Mouse (Mus musculus) heart, adult 2 months (tissue): ENCODE measurements at regions not wholly inside any gene's neighbourhood (a gene's known extent, or its start where the extent isn't known, plus 50 kb on each side); places are given as distances from the start of the nearest gene placed in this dataset.
A peak's percentile ranks its signal among the peaks of the same experiment; 100 is the strongest.

Experiments
- DNase-seq, 2 experiments: peaks; one replicate each; pipeline ENCODE4 v3.0.0; 2021
- H3K27ac ChIP-seq: fragments of 200-600 bp; 2 replicates; pipeline ENCODE4 v1.8.1; 2022
- H3K27me3 ChIP-seq: fragments of 200-500 bp; 2 replicates; pipeline ENCODE4 v1.6.1; 2012; ENCODE audit warnings: mild to moderate bottlenecking, low read length, inconsistent platforms, mixed read lengths; ENCODE audit not compliant: control insufficient read depth, insufficient read depth
- H3K36me3 ChIP-seq: fragments of 200-500 bp; 2 replicates; pipeline ENCODE4 v1.6.1; 2012; ENCODE audit warnings: low read length, inconsistent platforms; ENCODE audit not compliant: control insufficient read depth, insufficient read depth
- H3K4me1 ChIP-seq: fragments of 200-500 bp; 2 replicates; pipeline ENCODE4 v1.6.1; 2011; ENCODE audit warnings: low read length; ENCODE audit not compliant: control insufficient read depth, insufficient read depth
- H3K4me3 ChIP-seq: fragments of 200-600 bp; 2 replicates; pipeline ENCODE4 v1.8.1; 2022
- H3K79me2 ChIP-seq: fragments of 200-500 bp; replicated peaks from 2 replicates; pipeline ENCODE4 v1.6.1; 2012; ENCODE audit warnings: mild to moderate bottlenecking, inconsistent platforms, low read length, moderate library complexity, mixed read lengths; ENCODE audit not compliant: control insufficient read depth, insufficient read depth
- H3K9ac ChIP-seq: fragments of 200-500 bp; 2 replicates; pipeline ENCODE4 v1.6.1; 2012; ENCODE audit warnings: low read depth, mild to moderate bottlenecking, control low read depth, inconsistent platforms, low read length, mixed read lengths
- CTCF ChIP-seq: fragments of 200-600 bp; IDR thresholded peaks from 2 replicates; pipeline ENCODE4 v1.8.1; 2022; ENCODE audit warnings: antibody characterized with exemption, mild to moderate bottlenecking, moderate library complexity
- EP300 ChIP-seq: fragments of 200-500 bp; IDR thresholded peaks from 2 replicates; pipeline ENCODE4 v1.6.1; 2011; ENCODE audit warnings: low read depth, low read length, control low read depth; ENCODE audit not compliant: insufficient read depth
- POLR2A ChIP-seq: fragments of 200-500 bp; IDR thresholded peaks from 2 replicates; pipeline ENCODE4 v1.6.1; 2011; ENCODE audit warnings: mild to moderate bottlenecking, low read depth, low read length, control low read depth; ENCODE audit not compliant: insufficient read depth
- WGBS: fragments of 180-500 bp; shearing (Covaris S2); methylation state at CpG from one replicate; pipeline ENCODE4 v1.1.7; 2018; 5-methylcytosine and 5-hydroxymethylcytosine counted together
- intact Hi-C: fragments of 180-260 bp; cut with DNase I; formaldehyde crosslinking; loops from one replicate; pipeline ENCODE4 v1.15.1; 2025

- peak; percentile 75 to 84 for DNase-seq
- TF ChIP-seq EP300 (peak; percentile 59; the same call in 1 of the 2 replicates), POLR2A (no peak), CTCF (peak; percentile 95)
- H3K4me1 ChIP-seq = peaks cover 3% of the 10 kb centered on the region
- no peaks in the 10 kb centered on the region for H3K27me3 ChIP-seq
- H3K36me3 ChIP-seq = no peaks in the 10 kb centered on the region
- peak overlapping the region; percentile 66 for H3K9ac ChIP-seq
- H3K27ac ChIP-seq = no peak overlapping the region
- 13% methylated on average over 25 of the region's 25 CpGs for WGBS
- H3K4me3 ChIP-seq = peak overlapping the region; percentile 37
- intact Hi-C loops = loop anchor here (2.0 to 5.0 kb wide), 2 partner anchors 203 to 381 kb away; partner anchors contain the start of gene 1700056E22Rik
- H3K79me2 ChIP-seq = no peaks in the 10 kb centered on the region
Observed at GRCm38 (mm10) chr1:184235131-184235983, 201.3 kb upstream of the 1700056E22Rik start.

- Histone ChIP-seq H3K79me2 (no peaks in the 10 kb centered on the region), H3K27me3 (no peaks in the 10 kb centered on the region), H3K9ac (no peak overlapping the region), H3K4me3 (no peak overlapping the region), H3K27ac (no peak overlapping the region), H3K36me3 (no peaks in the 10 kb centered on the region), H3K4me1 (peaks cover 3% of the 10 kb centered on the region)
- TF ChIP-seq EP300 (no peak), CTCF (no peak), POLR2A (no peak)
- 81% methylated on average over 8 of the region's 8 CpGs for WGBS
- no peak for DNase-seq
- intact Hi-C loops = loop anchor here (2.0 kb wide), 1 partner anchor 380 kb away; no protein-coding TSS in a partner anchor
Observed at GRCm38 (mm10) chr1:184234320-184234988, 200.4 kb upstream of the 1700056E22Rik start.

GRCm38 (mm10) chr1:184233741-184234255, 199.7 kb upstream of the 1700056E22Rik start:
- H3K4me3 ChIP-seq = no peak overlapping the region
- TF ChIP-seq CTCF (no peak), POLR2A (no peak), EP300 (no peak)
- H3K79me2 ChIP-seq = no peaks in the 10 kb centered on the region
- H3K27me3 ChIP-seq = no peaks in the 10 kb centered on the region
- no peak overlapping the region for H3K9ac ChIP-seq
- H3K36me3 ChIP-seq = no peaks in the 10 kb centered on the region
- 76% methylated on average over 5 of the region's 5 CpGs for WGBS
- no peak for DNase-seq
- H3K27ac ChIP-seq = no peak overlapping the region
- H3K4me1 ChIP-seq = peaks cover 3% of the 10 kb centered on the region
- intact Hi-C loops = loop anchor here (2.0 kb wide), 1 partner anchor 379 kb away; no protein-coding TSS in a partner anchor

GRCm38 (mm10) chr1:184222326-184222725, 188.2 kb upstream of the 1700056E22Rik start:
- Histone ChIP-seq H3K36me3 (no peaks in the 10 kb centered on the region; the same call in 1 of the 2 replicates), H3K27ac (no peak overlapping the region), H3K4me3 (no peak overlapping the region), H3K79me2 (no peaks in the 10 kb centered on the region), H3K9ac (no peak overlapping the region), H3K27me3 (no peaks in the 10 kb centered on the region), H3K4me1 (no peaks in the 10 kb centered on the region)
- WGBS = 58% methylated on average over 2 of the region's 2 CpGs
- no peak for DNase-seq
- intact Hi-C loops = no loop called here
- TF ChIP-seq CTCF = no peak
- TF ChIP-seq EP300 = no peak
- TF ChIP-seq POLR2A = no peak

GRCm38 (mm10) chr1:184221792-184222191, 187.7 kb upstream of the 1700056E22Rik start:
- H3K27ac ChIP-seq = no peak overlapping the region
- intact Hi-C loops = no loop called here
- 15% methylated on average over 3 of the region's 3 CpGs for WGBS
- H3K79me2 ChIP-seq = no peaks in the 10 kb centered on the region
- TF ChIP-seq EP300 (no peak), CTCF (no peak)
- H3K4me1 ChIP-seq = no peaks in the 10 kb centered on the region
- peak in 1 of 2 experiments; percentile 10 for DNase-seq
- no peaks in the 10 kb centered on the region for H3K27me3 ChIP-seq
- H3K4me3 ChIP-seq = no peak overlapping the region
- no peak overlapping the region for H3K9ac ChIP-seq
- H3K36me3 ChIP-seq = no peaks in the 10 kb centered on the region; the same call in 1 of the 2 replicates

GRCm38 (mm10) chr1:184197272-184197671, 163.2 kb upstream of the 1700056E22Rik start:
- no peak overlapping the region for H3K9ac ChIP-seq
- no peaks in the 10 kb centered on the region for H3K36me3 ChIP-seq
- no peaks in the 10 kb centered on the region for H3K4me1 ChIP-seq
- TF ChIP-seq POLR2A = no peak
- TF ChIP-seq EP300 = no peak
- TF ChIP-seq CTCF = no peak
- H3K4me3 ChIP-seq = no peak overlapping the region
- no peaks in the 10 kb centered on the region for H3K27me3 ChIP-seq
- no peak for DNase-seq
- no peaks in the 10 kb centered on the region for H3K79me2 ChIP-seq
- H3K27ac ChIP-seq = no peak overlapping the region
- intact Hi-C loops = no loop called here
- WGBS = 82% methylated on average over 4 of the region's 4 CpGs
